Mouse (Mus musculus) adrenal gland, adult (tissue): ENCODE data around the gene Nek6.

Source experiments
- DNase-seq, 2 experiments: peaks; one replicate each; pipeline ENCODE4 v3.0.0; 2022 to 2023; ENCODE audit warnings: low spot score in 1 of 2; ENCODE audit not compliant: inconsistent age in 2 of 2

Nek6 gene

DNA sequence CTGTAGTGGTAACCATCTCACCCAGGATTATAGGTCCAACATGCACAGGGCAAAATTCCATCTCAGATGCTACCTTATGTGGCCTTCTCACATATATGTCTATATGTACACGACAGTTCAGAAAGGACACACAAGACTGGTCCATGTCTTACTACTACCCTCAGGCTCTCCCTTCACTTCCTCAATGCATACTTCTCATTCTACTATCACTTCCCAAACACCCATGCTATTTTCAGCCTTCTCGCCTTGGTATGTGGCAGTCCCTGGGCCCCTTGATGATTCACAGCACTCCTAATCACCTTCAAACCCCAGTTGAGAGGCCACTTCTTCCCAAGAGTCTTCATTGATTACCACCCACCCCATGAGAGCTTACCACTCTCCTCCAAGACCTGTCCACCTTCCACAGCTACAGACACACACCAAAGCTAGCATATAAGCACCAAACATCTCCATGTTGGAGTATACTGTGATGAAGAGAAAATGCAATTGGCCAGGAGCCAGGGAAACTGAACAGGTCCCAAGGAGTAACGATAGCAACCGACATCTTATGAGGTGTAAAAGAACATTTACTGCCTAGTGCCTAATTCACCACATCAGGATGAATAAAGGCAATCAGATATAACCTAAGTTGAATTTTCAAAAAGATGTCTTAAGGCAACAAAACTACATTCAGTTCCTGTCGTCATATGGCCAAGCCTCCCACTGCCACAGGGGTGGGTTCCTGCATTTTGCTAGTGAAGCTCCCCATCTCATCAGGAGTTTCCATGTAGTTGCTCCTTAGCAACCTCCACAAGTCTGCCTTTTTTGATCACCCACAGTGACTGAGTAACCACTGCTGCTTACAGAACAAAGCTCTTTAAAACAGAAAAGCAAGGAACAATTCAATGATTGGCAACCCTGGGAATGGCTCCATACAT is 105.8 kb downstream of the Nek6 start:
- no peak for DNase-seq

DNA sequence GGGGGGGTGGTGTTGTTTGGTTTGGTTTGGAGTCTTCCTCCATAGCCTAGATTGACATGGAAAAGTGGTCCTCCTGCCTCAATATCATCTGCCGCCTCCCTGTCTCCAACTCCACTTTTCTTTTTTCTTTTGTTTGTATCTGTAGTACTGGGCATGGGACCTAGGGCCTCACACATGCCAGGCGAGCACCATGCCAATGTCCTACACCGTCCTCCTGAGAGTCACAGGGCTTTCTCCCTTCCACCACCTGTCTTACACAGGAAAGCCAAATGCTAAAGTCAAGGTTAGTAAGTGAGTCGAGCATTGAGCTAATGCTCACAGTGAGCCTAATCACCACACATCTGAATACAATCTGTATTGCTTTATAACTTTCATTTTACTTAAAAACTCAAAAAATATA is 108.3 kb downstream of the Nek6 start:
- peak in 1 of 2 experiments; percentile 41 for DNase-seq

- DNase-seq, result no peak
Observed at GRCm38 (mm10) chr2:38621076-38621475, 109.6 kb downstream of the Nek6 start.

DNA sequence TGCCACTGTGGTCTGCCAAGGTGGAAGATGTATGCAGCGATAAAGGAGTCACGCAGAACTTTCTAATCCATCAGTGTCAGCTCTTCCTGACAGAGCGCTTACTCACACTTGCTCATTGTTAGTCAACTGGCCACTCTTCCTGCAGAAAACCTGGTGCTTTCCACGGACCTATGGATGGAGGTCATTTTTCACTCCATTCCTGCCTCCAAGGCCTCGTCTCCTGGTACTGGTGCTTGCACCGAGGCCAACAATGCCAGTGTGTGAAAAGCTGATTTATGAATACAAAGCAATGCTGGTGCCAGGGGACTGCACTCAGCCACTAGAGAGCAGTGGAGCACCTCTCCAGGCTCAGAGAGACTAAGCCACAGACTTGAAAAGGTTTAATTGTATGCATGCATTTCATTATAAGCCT is 110.2 kb downstream of the Nek6 start:
- peak; percentile 86 to 93 for DNase-seq

DNA sequence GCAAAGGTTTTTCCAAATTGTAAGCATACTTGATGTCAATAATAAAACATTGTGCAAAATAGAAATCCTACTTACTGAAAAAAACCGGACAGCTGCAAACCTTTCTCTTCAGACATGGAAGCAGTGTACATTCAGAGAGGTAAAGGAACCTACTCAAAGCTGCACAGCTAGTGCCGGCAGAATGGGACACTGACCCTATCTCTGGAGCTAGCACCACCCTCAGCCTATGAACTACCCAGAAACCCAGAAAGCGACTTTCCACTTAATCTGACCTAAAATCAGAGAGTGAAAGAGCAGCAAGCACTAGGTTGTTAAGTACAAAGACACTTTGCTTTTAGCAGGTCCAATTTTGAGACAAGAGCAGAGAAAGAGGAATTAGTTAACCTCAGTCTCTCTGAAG is 112.0 kb downstream of the Nek6 start:
- no peak for DNase-seq

GRCm38 (mm10) chr2:38623821-38624590 is 112.6 kb downstream of the Nek6 start:
- DNase-seq, result no peak

GRCm38 (mm10) chr2:38628801-38629200 is 117.4 kb downstream of the Nek6 start:
- no peak for DNase-seq

GRCm38 (mm10) chr2:38629451-38629850 is 118.0 kb downstream of the Nek6 start:
- no peak for DNase-seq

GRCm38 (mm10) chr2:38630574-38630973 is 119.1 kb downstream of the Nek6 start:
- no peak for DNase-seq

- DNase-seq, result no peak
Observed at GRCm38 (mm10) chr2:38637716-38638267, 126.3 kb downstream of the Nek6 start.

DNA sequence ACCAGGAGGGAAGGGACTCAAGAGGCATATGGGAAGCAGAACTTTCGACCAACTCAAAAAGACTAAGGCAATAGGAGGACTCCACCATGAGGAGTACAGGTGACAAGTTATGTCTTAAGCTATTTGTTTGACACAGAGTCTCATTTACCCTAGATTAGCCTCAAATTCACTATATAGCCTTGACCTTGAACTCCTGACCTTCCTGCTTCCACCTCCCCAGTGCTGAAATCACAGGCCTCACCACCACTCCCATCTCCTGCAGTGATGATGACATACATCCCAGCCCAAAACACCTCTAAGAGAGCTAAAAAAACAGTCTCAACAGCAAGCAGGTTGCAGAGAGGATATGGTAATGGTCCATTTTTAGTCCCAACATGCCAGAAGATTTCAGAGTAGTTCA is 130.3 kb downstream of the Nek6 start:
- no peak for DNase-seq

GRCm38 (mm10) chr2:38643625-38644427 is 132.4 kb downstream of the Nek6 start, which contains the start of gene Psmb7:
Gene Psmb7 (minus strand): TSS chr2:38644087.
- peak; percentile 90 to 96 for DNase-seq
